Mouse (Mus musculus): ENCODE results near the gene Pih1d1.

DNA sequence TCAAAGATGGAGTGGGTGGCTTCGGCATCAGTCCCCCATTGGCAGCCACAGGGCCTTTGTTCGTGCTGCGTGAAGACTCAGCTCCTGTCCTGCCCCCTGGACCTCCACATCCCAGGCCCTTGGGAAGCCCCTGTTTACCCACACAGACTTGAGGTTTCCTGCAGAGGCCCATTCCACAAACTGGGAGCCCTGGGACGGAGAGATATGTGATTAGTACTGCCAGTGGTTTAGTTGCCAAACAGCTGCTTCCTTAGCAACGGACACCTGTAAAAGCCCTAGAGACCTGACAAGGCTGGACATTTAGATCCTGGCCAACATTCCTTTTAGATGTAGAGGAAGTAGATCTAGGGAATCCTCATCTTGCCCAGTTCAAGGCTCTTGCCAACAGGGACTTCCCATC, 12.2 kb upstream of the Pih1d1 start:
- TF ChIP-seq POLR2A (IDR thresholded peaks at IDR 0.05; ENCODE audit: borderline replicate concordance, low read depth, low read length): no peak
- TF ChIP-seq CTCF (IDR thresholded peaks at IDR 0.05; ENCODE audit: low read depth, low read length): no peak

Data from bone marrow macrophage, adult 2 months (primary cell).